Mouse (Mus musculus) kidney, postnatal 10 days (tissue): ENCODE data around the gene Kazn.

Source experiments
- DNase-seq: peaks from one replicate; pipeline ENCODE4 v3.0.0; 2021; ENCODE audit warnings: mixed read lengths

Kazn gene

DNA sequence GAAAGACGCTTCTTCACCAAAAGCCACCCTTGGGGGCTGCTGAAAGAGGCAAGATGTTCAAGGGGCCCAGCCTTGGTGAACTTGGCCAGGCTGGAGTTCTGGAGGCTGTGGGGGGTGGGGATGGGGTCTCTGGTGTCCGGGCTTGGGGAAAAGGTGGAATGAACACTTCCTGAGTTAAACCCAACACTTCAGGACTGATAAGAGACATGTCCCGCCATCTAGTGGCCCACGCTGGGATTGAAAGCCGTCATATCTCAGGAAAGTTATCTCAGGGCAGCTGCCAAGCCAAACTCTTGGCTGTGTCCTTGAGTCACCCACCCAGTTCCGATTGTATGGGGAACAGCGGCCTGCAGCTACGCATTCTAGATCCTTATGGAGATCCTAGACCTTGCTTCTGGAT lies 140.9 kb downstream of the Kazn start:
- DNase-seq, result peak; percentile 93

DNA sequence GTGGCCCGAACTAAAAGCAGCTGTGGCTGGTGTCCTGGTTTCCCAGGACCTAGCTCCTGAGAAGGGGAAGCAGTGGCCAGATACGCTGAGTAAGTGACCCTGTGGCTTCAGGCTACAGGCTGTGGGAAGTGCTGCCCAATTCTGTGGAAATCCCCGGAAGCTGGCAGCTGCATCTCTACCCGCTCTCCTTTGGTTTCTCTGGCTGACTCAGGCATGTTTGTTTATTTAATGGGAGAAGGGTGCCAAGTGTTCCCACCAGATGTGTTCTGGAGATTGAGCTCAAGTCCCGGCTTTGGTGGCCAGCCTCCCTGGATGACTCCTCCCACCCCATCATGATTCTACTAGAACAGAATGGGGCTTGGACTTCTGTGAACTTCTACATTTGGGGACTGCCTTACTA lies 141.3 kb downstream of the Kazn start:
- peak; percentile 48 for DNase-seq

DNA sequence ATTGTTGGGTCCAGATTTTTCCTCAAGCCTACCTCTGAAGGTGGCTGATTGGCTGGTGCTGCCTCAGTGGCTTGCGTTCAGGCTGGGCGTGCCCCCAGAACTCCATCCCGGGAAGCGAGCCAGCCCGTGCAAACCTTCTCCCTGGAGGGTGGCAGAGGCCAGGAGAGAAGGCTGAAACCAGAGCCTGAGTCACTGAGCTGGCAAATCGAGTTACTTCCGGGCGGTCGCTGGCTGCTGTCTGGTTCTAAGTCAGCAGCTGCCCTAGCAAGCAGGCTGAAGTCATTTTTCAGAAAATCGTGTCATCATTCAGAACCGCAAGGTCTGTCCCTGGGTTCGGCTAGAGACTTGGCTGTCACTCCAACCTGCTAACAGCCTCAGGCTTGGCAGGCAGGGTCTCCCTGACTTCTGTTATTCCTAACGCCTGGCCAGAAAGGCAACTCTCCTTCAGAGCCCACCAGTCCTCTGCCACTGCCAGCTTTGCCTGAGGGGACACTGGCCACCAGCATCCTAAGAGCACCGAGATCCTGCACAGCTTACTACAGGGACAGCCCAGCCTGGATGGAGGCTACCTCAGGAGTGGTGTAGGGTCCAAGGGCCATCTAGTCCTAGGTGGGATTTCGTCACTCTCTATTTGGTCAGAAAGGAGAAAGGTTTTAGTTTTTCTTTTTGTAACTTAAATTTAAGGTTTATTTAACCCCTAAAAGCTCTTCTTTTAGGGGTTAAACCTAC lies 143.5 kb downstream of the Kazn start:
- DNase-seq, result peak; percentile 78

DNA sequence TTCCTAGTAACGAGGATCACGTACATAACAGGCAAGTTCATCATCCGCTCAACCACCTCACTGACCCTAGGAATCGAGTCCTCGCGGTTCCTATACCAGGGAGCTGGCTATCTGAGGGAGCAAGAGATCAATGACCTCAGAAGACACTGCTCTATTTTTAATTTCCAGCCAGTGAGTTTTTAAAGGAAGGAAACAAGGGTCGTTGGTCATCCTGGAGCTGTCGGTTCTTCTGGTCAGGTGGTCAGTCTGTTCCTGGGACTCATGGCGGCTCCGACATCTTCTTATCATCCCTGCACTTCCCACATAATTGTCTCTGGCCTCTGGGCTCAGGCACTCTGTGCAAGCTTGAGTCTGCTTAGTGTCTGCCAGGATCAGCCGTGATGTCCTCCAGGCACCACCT lies 144.8 kb downstream of the Kazn start:
- DNase-seq, result no peak

DNA sequence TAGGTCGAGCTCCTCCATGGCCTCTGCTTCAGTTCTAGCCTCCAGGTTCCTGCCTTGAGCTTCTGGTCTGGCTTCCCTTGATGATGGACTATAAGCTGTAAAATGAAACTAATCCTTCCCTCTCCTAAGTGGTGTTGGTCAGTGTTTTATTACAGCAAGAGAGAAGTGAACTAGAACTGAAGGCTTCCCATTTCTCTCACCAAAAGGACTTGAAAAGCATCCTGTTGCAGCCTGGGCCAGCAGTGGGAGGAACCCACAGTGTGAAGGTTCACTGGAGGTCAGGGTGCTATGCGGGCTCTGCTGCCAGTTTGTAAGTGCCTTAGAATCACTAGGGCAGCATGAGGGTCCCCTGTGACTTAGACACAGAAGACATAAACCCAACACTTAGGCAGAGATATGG lies 148.1 kb downstream of the Kazn start:
- no peak for DNase-seq

DNA sequence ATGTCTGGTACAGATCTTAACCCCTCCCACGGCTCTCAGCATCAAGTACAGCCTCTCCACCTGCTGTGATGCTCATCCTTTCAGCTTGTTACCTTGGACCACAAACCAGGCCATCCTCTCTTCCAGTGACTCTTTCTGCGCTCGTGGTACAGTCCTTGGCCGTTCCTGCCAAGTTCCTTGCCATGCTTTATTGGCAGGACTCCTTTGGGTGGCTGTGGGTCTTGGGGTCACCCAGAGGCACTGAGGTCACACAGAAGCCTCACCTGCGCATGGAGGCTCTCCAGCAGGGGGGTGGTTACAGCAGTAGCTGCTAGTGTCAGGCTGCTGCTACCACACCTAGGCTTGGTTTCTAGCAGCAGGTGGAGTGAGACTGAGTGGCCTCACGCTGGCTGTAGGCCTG lies 149.2 kb downstream of the Kazn start:
- no peak for DNase-seq

DNA sequence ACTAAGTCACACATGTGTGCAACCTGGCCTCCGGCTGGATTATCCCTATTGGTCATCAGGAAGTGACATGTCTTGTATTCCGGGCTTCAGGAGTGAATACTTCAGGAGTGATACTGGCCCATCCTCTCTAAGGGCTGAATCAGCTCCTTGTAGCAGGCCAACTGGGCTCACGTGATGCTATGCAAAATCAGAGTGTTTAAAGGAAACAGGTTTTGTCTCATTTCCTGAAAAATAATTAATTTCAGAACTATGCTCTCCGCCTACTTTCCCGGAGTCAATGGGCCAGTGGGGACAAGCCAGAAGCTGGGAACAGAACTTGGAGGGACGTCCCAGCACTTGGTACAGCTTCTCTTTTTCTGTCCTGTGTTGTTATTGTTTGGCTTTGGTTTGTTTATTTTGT lies 150.4 kb downstream of the Kazn start:
- no peak for DNase-seq

DNA sequence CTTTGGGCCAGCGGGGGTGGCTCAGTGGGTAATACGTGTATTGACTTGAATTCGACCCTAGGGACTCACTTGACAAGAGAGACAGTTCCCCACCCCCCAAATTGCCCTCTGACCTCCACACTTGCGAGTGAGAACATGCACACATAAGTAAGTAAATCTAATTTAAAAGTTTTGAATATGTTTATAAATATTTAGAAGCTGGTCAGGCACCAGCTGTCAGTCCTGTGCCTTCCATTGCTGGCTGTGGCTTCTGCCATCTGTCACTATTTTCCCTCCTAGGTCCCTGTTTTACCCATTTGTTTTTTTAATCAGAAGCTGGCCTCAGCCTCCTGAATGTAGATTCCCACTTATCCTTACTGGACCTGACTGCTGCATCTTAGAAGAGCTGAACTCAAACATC lies 150.8 kb downstream of the Kazn start:
- no peak for DNase-seq

DNA sequence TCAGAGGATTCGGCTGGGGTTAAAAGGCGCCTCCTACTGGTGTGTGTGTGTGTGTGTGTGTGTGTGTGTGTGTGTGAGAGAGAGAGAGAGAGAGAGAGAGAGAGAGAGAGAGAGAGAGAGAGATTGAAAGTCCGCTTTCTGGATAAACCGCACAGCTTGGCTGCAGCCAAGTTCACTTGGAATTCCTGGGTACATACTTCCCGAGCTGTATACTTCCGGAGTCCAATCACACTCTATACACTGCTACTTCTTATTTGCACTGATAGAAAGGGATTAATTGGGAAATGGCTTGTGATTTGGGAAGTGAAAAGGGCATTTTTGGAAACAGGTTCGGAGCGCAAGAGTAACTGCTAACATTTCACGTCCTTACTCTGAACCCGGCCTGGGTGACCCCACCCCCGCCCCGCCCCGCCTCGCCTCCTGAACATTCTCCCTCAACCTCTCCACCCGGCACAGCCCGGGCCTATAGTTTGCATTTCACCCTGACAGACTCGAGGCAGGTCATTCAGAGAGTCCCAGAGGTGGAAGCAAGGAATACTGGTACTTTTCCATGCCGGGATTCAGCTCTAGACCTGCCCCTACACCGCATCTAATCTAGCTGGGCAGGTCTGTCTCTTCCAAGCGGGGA lies 154.2 kb downstream of the Kazn start:
- DNase-seq, result no peak

DNA sequence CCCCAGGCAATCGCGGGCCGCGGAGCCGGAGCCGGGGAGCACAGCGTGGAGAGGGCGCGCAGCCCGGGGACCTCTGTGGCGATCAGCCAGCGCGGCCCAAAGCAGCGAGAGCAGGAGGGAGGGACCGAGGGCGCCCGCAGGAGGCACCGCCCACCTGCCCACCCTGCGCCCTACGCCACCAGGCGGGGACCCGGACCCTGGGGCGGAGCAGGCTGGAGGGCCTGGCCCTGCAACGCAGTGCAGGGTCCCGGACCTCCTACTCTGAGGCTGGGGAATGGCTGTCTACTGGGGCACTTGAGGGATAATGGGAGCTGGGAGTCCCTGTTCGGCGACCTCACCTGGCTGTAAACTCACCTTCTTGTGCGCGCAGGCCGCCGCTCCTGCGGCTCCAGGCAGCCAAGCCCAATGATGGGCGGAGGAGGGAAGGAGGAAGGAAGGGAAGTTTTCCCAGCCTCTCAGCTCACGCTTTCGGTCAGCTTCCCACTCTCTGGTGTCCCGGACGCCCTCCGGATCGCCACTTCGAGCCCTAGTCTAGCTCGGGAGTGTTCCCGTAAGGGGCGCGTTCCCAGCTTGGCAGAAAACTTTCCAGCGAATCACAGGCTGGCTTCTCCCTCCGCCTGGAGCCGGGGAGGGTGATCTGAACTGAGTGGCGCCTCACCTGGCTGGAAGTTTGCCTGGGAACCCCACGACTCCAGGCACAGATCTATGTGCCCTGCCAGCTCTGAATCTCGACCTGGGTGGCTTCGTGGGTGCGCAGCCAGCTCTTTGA lies 154.9 kb downstream of the Kazn start, which contains the start of gene Tmem51:
Gene Tmem51 (minus strand): TSS at position 174 of the 769 bp plus-strand sequence.
- DNase-seq, result peak; percentile 86

DNA sequence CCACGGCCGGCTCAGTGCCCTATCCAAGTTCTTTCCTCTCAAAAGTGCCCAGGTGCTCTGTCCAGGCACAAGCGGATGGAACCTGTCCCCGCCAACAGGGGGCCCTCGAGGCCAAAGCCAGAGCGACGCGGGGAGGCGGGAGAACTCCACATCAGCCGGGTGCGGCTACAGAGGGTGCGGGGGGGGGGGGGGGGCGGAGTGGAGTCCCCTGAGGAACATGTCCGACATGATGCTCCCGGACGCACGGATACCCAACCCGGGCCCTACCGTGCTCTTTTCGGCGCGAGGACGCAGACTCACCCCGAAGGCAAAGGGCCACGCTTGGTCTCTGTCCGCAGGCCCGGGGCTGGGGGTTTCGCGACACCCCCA lies 155.5 kb downstream of the Kazn start:
- peak; percentile 89 for DNase-seq

DNA sequence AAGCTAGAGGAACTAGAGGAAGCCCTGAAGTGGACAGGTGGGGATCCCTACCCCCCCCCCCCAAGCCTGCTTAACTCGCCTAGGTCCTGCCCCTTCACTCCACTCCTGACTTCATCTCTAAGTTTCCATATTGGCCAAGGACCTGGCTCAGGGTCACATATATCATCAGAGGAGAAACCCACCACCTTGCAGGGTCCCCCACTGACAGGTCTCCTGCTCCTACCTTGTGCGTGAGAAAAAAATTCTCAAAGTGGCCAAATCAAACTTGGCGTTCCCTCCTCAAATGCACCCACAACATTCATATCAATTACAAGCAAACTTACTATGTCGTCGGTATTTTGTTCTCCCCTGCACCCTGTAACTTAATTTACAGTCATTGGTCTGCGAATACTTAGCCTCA lies 156.0 kb downstream of the Kazn start:
- no peak for DNase-seq

DNA sequence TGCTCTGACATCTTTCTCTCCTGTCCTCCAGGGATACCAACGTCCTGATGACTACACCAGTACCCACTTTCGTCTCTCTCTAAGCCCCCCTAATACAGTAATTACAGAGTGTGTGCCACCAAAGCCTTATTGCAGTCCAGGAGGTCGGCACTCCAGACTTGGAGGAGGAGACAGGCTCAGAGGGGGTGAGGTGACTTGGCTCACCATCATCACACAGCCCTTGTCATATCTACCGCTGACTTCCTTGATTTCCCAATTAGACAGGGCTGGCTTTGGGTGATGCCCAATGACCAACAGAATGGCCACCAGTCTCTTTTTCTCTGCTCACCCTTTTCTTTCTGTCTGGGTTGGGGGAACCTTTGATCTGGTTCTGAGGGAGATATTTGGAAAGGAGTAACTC lies 156.5 kb downstream of the Kazn start:
- no peak for DNase-seq

DNA sequence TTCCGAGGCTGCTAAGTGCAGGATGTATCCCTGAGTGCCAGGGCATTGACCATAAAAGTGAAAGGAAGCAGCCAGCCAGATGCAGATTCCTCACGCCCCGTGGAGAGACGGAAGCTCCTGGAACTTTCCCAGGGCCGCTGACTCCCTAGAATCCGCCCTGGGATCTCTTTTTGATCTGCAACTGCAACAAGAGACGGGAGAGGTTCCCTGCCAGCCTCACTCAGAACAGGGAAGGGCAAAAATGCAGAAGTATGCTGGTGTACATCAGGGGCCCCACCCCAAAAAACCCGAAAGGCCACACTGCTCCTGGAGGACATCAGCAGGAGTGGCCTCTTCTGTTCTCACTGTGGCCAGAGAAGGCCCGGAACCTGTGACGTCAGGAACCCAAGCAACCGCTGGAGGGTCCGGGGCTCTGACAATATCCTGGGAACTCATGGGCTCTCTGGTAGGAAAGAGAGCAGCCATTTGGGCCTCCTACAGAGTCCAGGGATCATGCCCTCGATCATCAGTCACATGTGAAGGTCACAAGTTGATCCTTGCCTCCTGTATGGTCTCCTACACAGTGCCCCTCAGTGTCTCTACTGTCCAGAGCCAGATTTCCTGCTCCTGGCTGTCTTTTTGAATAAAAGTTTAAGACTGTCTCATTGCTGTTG lies 157.4 kb downstream of the Kazn start:
- DNase-seq, result peak; percentile 78

DNA sequence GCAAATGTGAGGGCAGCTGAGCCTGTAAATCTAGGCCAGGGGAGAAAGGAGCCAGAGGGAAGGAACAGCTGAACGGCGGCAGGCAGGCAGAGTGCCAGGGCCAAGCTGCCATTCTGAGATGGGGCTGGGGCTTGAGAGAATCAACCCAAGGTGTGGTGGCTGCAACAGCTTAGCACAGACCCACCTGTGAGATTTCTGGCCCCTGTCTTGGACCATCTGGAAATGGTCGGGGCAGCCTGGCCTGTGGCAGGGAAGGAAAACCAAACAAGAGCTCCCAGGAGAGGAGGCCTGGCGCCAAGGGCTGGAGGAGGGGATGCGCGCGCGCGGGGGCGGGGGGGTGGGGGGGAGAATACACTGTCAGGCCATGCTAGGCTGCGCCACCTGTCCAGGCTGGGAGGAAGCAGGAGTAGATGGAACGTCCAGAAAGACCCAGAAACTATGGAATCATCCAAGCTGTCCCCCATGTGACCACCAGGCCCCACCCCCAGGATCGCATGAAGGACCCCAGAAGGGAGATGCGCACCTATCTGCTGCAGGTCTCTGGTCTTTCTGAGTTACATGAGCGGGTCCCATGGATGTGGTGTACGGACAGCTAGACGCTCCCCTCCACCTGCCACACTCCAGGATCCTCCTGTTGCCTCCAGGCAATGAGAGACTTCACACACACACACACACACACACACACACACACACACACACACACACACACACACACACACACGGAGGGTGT lies 158.1 kb downstream of the Kazn start:
- peak; percentile 69 for DNase-seq

DNA sequence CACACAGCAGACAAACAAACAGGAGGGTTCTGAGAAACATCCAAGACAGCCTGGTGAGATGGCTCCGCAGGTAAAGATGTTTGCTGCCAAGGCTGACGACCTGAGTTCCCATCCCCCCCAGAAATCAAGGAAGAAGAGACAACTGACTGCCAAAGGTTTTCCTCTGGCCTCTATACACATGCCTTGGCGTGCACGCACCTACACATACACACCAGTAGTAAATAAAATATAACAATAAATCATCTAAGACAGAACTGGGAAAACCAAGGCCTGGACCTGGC lies 158.8 kb downstream of the Kazn start:
- no peak for DNase-seq

DNA sequence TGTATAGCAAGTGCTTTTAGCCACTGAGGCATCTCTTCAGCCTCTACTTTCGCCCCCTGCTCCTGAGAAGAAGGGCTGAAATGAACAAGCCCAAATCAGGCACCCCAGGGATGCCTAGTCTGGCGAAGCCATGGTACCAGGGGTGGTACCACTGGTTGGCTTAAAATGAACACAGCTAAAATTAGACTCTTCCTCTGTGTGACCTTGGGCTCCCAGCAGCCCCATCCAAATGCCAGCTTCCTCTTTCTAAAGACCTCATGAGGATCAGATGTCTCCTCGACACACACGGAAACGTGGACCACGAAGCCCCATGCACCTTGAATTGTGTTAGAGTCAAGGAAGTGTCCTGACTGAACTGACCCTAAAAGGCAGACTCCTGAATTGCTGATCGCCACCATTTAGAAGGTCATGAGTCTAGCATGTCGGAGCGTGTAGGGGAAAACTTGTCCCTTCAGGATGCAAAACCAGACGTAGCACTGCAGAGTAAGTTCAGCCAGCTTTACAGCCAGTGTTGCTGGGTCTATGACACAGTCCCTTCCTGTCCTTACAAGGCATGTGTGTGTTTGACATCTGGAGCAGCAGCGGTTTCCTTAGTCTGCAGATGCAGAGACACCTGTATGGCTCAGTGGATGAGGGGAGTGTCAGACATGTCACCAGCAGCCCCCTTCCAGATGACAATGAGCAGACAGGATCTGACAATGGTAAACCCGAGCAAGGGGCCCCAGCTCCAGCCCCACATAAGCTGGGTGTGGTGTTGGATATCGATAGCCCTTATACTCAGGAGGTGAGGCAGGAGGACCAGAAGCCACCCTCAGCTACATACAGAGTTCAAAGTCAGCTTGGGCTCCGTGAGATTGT lies 159.3 kb downstream of the Kazn start:
- DNase-seq, result no peak

DNA sequence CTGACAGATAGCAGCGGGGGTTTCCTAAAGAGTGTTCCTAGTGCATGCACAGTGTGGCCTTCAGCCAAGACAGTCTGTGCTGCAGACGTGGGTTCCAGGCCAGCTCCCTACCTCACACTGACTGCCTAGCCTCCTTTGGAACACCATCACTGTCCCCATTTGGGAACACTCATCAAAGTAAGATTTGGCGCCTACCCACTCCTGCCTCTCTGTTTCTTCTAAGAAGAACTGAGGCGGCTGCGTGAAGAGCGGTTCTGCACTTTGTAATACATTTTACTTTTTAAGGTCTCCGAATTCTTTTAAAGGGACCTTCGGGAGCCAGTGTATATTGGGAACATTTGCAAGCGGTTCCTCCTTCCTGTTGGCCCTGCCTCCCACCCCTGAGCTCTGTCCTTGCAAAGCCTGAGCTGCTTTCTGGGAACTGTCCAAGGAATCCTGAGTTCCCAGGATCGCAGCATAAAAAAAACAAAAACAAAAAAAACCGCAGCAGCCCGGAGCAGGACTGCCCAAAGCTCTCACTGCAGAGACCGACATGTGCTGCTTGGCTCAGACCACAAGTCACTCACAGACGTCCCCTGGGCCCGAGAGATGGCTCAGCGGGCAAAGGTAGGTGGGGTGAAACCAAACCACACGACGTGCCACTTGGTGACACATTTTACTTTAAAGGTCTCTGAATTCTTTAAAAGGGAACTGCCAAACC lies 161.5 kb downstream of the Kazn start:
- DNase-seq, result peak; percentile 66

DNA sequence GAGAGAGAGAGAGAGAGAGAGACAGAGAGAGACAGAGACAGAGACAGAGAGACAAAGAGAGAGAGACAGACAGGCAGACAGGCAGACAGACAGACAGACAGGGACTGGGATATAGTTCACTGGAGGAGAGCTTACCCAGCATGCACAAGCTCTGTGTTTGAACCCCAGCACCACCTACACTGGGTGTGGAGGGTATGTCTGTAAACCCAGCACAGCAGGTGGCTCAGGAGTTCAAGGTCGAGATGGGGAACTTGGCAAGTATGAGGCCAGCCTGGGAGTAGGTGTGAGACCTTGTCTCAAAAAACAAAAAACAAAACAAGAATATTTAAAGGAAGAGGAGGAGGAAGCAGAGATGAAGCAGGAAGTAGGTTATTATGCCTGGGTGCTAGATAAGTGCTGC lies 162.3 kb downstream of the Kazn start:
- DNase-seq, result no peak

DNA sequence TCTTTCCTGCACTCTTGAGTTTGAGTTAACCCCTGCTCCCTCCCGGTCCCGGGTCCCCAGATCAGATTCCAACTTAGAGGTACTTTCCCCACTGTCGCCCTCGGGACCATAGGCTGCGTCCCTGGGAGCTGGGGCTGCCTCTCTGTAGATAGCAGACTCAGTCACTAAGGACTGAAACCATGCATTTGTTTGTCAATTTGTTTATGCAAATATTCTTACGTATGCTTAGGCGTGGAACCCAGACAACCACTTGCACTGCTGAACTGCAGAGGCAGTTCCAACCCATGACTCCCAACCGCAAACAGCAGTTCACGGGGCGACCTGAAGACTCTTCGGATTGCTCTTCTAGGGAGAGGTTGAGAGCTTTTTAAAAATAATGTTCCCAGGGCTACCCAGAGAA lies 163.3 kb downstream of the Kazn start:
- DNase-seq, result peak; percentile 10

DNA sequence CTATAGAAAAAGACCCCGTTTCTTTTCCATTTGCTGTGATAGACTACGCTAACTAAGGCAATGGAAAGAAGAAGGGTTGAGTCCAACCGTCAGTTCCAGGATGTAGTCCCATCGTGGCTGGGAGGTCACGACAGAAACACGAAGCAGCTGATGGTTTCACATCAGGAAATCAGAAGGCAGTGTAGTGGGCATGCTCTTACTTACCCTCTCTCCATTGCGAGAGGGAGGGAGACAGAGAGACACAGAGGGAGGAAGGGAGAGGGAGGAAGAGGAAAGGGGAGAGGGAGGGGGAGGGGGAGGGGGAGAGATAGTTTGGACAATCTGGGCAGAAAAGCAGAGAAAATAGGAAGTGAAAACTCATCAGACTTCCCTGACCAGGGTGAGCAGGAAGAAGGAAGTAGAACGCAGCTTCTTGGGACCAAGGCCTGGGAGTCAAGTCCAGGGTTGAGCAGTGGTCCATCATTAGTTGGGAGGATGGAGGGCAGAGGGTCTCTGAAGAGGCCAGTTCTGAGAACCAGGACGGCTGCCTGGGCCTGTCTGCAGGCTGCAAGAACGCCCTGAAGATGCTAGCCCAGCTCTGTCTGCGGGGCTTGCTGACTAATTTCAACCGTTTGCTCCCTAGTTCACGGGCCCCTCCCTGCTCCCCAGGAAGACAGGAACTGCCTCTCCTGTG lies 165.0 kb downstream of the Kazn start:
- peak; percentile 10 for DNase-seq
